In the genomic region with DNA sequence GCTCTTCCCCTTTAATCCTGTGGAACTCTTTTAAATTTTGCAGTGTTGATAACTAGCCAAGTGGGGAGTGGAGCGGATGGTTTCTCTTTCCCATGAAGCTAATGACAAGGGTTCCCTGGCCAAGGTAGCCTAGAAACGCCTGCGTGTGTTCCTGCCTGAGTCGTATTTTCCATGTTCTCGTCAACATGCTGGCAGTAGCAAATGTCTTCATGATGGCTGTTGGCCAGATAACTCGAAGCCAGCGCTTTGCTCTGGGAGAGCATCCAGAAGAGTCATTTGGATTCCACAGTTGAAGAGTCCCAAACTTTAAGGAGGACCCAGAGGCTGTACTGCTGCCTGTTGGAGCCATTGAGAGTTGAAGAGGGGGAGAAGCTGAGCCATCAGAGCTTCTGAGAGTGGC, we compare ENCODE assay signal across 8 mouse cellular contexts. TPM values are rescaled to one million over a fixed set of nuclear protein-coding genes. Genes with fewer than 3 reads are reported as not detected.
DNase-seq lines count a peak whose midpoint lies in the region; ATAC-seq lines count a peak whose summit lies in the region.

No protein-coding gene starts in this region.

- ATAC-seq in megakaryocyte-erythroid progenitor cell, adult 5-6 weeks (replicated peaks; ENCODE audit: low FRiP score, low TSS enrichment, poor library complexity, severe bottlenecking): no peak

- DNase-seq in adrenal gland, adult (ENCODE audit: inconsistent age in 2 of 2, low spot score in 1 of 2): peak; percentile 24 to 64
- DNase-seq in adrenal gland, postnatal 4 days (ENCODE audit: low spot score in 2 of 2): no peak
- DNase-seq in adipocyte (ENCODE audit: low spot score): peak; percentile 97
- DNase-seq in fibroblast of lung, adult 2 months (ENCODE audit: low read depth): peak; percentile 77
- peak; percentile 54 for DNase-seq in kidney, adult 9 months
- peak; percentile 69 to 73 for DNase-seq in lung, adult 18-20 months
- DNase-seq in testis, postnatal 14 days (ENCODE audit: low spot score): peak; percentile 47

RNA-seq across cellular contexts. Expression of gene Dpt, which starts 25.8 kb away (rescaled TPM):
- total RNA-seq in adrenal gland, postnatal 4 days (2021): 10 to 100 TPM; 50.0 to 55.6 TPM
- total RNA-seq in megakaryocyte-erythroid progenitor cell, adult 5-6 weeks (2014; fragmentation: Nextera tagmentation): not detected in 2 replicates
- total RNA-seq in megakaryocyte-erythroid progenitor cell, adult 5-6 weeks (2017): not detected in 2 replicates

Comparison
In these comparisons a context has a peak if more than half of its experiments do, and no peak if none do; other contexts are left out.
1. DNase-seq: peak in adrenal gland, adult (2 of 2), adipocyte (single experiment), fibroblast of lung, adult 2 months (single experiment), kidney, adult 9 months (single experiment), lung, adult 18-20 months (2 of 2) and testis, postnatal 14 days (single experiment); none in adrenal gland, postnatal 4 days (0 of 2).
2. RNA of gene Dpt, which starts 25.8 kb away (total RNA-seq): 50.0 to 55.6 TPM in adrenal gland, postnatal 4 days; not detected in megakaryocyte-erythroid progenitor cell, adult 5-6 weeks; every median in the first group is over 10 times any median in the second.